Mouse (Mus musculus) kidney, postnatal 25 days (tissue): ENCODE data around the gene Fchsd2.
"Not testable (repeated sequence)": the region's sequence is repeated elsewhere in the genome, so short reads cannot be mapped to it uniquely, and the experiment has no call there.

ENCODE experiments used
- DNase-seq, 2 experiments: peaks; one replicate each; pipeline ENCODE4 v3.0.0; 2021; ENCODE audit warnings: mixed read lengths in 2 of 2

Gene Fchsd2

GRCm38 (mm10) chr7:101114328-101114727 is 21.7 kb downstream of the Fchsd2 start:
- no peak for DNase-seq

- DNase-seq = no peak
Measured at GRCm38 (mm10) chr7:101119391-101119790, 26.7 kb downstream of the Fchsd2 start.

GRCm38 (mm10) chr7:101123579-101124347 is 31.1 kb downstream of the Fchsd2 start:
- DNase-seq = no peak

GRCm38 (mm10) chr7:101127737-101128136 is 35.1 kb downstream of the Fchsd2 start:
- DNase-seq = no peak

GRCm38 (mm10) chr7:101128536-101128935 is 35.9 kb downstream of the Fchsd2 start:
- no peak for DNase-seq

GRCm38 (mm10) chr7:101130646-101131045 is 38.0 kb downstream of the Fchsd2 start:
- DNase-seq = peak; percentile 18 to 55

GRCm38 (mm10) chr7:101131281-101131680 is 38.6 kb downstream of the Fchsd2 start:
- no peak for DNase-seq

GRCm38 (mm10) chr7:101133591-101133990 is 40.9 kb downstream of the Fchsd2 start:
- no peak for DNase-seq

GRCm38 (mm10) chr7:101134117-101134516 is 41.5 kb downstream of the Fchsd2 start:
- no peak for DNase-seq

- no peak for DNase-seq
Measured at GRCm38 (mm10) chr7:101138819-101139218, 46.2 kb downstream of the Fchsd2 start.

- DNase-seq = no peak
Measured at GRCm38 (mm10) chr7:101142907-101143306, 50.2 kb downstream of the Fchsd2 start.

GRCm38 (mm10) chr7:101144222-101144621 is 51.6 kb downstream of the Fchsd2 start:
- no peak for DNase-seq

- no peak for DNase-seq
Measured at GRCm38 (mm10) chr7:101149039-101149438, 56.4 kb downstream of the Fchsd2 start.

- DNase-seq = not testable (repeated sequence)
Measured at GRCm38 (mm10) chr7:101154883-101155282, 62.2 kb downstream of the Fchsd2 start.

GRCm38 (mm10) chr7:101155284-101155683 is 62.6 kb downstream of the Fchsd2 start:
- DNase-seq = no peak

GRCm38 (mm10) chr7:101160266-101160665 is 67.6 kb downstream of the Fchsd2 start:
- no peak for DNase-seq

GRCm38 (mm10) chr7:101162781-101163180 is 70.1 kb downstream of the Fchsd2 start:
- DNase-seq = no peak

GRCm38 (mm10) chr7:101163878-101164277 is 71.2 kb downstream of the Fchsd2 start:
- DNase-seq = no peak

GRCm38 (mm10) chr7:101166568-101166967 is 73.9 kb downstream of the Fchsd2 start:
- no peak for DNase-seq

- no peak for DNase-seq
Measured at GRCm38 (mm10) chr7:101170482-101170881, 77.8 kb downstream of the Fchsd2 start.

- no peak for DNase-seq
Measured at GRCm38 (mm10) chr7:101171002-101171401, 78.3 kb downstream of the Fchsd2 start.

- DNase-seq = no peak
Measured at GRCm38 (mm10) chr7:101173331-101173730, 80.7 kb downstream of the Fchsd2 start.

- no peak for DNase-seq
Measured at GRCm38 (mm10) chr7:101178751-101179150, 86.1 kb downstream of the Fchsd2 start.

GRCm38 (mm10) chr7:101191326-101191969 is 98.8 kb downstream of the Fchsd2 start:
- no peak for DNase-seq
